Mouse (Mus musculus): Measurements from ENCODE around the gene Tfr2. TPM values are rescaled to one million over a fixed set of nuclear protein-coding genes. Genes with fewer than 3 reads are reported as not detected.

The Tfr2 gene
- polyA plus RNA-seq, 1 experiment from 2014 or later: 4.7 TPM

DNA sequence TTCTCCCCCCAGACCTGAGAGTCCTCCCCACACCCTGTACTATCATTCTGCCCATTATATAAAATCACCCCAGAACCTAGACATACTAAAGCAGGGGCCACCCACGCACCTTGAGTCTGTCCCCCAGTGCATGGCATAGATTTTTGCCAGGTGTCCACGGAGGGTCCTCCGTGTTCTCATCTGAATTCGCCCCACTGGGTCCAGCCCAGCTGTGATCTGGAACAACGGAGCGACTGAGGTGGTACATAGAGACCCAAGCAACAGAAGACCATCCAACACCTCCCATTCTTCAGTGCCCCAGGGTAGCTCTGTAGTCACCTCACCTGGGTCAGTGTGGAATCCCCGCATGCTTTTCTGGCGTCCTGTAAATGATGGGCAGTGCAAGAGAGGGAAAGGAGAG lies 39.6 kb upstream of the Tfr2 start:
- H3K9me3 ChIP-seq: no peaks in the 10 kb centered on the region
- no peak for ATAC-seq (ENCODE audit: insufficient read depth, low FRiP score, low read depth)
- 72% methylated on average over 8 of the region's 8 CpGs for WGBS
- no peak overlapping the region for H3K9ac ChIP-seq
- peaks cover 32% of the 10 kb centered on the region for H3K36me3 ChIP-seq
- peak overlapping the region; percentile 81 for H3K4me3 ChIP-seq (replicated peaks)
- H3K27me3 ChIP-seq (replicated peaks): no peaks in the 10 kb centered on the region
- peaks cover 24% of the 10 kb centered on the region for H3K4me1 ChIP-seq
- H3K27ac ChIP-seq: peak overlapping the region; percentile 95
- H3K4me2 ChIP-seq: peak overlapping the region; percentile 83

DNA sequence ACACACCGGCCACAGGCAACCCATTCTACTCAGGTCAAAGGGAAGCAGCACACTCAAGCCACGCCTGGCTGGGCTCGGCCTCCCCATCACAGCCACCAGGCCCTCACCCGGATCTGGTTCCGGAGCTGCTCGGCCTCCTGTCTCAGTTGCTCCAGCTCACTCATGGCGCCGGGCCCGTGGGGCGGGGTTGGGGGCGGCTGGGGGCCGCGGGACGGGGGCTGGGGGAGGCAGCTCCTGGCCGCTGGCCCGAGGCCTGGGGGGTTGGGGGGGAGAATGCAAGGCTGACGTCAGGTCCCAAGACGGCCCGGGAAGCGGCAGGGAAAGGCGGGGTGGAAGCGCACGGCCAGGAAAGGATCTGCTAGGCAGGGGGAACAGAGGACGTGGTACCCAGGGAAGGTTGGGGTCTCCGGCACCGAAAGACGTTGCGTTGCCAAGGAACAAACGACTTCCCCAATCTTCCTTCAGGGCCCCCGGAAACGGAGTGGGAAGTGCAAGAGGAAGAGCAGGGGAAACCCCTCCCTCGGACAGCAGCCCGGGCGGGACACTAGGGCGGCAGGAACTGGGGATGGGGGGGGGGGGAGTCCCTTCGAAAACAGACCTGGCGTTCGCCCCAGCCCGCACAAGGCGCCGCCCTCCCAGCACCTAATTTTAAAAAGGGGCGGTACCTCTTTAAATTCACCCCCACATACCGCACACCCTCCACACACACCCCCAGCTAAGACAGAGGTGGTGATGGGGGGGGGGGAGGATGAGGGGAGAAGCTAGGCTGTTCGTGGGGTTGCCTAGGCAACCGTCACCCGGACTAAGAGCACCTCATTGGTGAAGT lies 38.8 kb upstream of the Tfr2 start:
- Histone ChIP-seq H3K4me3 (replicated peaks) (peak overlapping the region; percentile 81), H3K36me3 (peaks cover 26% of the 10 kb centered on the region), H3K4me2 (peak overlapping the region; percentile 83), H3K4me1 (peaks cover 24% of the 10 kb centered on the region), H3K9ac (peak overlapping the region; percentile 95), H3K9me3 (no peaks in the 10 kb centered on the region), H3K27me3 (replicated peaks) (no peaks in the 10 kb centered on the region), H3K27ac (peak overlapping the region; percentile 95)
- ATAC-seq (ENCODE audit: insufficient read depth, low FRiP score, low read depth): peak; percentile 17; the same call in 1 of the 2 replicates
- WGBS: 2% methylated on average over 44 of the region's 46 CpGs

DNA sequence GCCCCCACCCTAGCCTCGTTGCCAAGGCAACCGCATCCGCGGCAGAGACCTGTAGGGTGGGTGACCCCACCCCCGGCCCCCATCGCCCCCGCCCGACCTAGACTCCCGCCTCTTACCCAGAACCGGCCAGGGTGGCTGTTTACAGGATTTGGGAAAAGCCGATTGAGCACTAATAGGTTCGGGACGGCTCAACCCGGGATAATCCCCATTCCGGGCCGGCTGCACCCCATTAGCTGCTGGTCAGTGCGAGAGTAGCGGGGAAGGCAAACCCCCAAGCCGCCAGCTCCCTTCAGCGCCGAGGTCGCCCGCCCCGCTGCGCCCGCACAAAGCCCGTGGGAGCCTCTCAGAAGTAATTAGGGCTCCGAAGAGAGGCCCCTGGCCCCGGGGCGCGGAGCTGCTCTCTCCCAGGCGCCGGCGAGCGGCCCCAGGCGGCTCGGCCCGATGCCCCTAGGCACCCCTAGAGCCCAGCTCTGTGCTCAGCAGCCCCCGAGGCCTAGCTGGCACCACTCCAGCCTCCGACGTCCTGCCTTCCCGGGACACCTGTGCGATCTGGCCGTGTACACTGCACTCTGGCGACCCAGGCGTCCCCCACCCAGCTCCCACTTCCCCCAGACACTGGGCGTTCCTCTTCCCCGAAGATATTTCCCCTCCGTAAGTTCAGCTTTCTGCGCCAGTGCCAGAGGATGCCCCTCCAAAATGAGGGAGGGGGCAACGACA lies 38.1 kb upstream of the Tfr2 start:
- Histone ChIP-seq H3K9me3 (no peaks in the 10 kb centered on the region), H3K4me2 (peak overlapping the region; percentile 83), H3K27ac (peak overlapping the region; percentile 95), H3K9ac (peak overlapping the region; percentile 95), H3K4me3 (replicated peaks) (peak overlapping the region; percentile 81), H3K4me1 (peaks cover 18% of the 10 kb centered on the region), H3K36me3 (peaks cover 26% of the 10 kb centered on the region), H3K27me3 (replicated peaks) (no peaks in the 10 kb centered on the region)
- WGBS: under 1% methylated on average over 43 of the region's 51 CpGs
- ATAC-seq (ENCODE audit: insufficient read depth, low FRiP score, low read depth): peak; percentile 2; the same call in 1 of the 2 replicates

GRCm38 (mm10) chr5:137532131-137532807 lies 37.4 kb upstream of the Tfr2 start:
- 0% methylated on average over 19 of the region's 19 CpGs for WGBS
- Histone ChIP-seq H3K4me3 (replicated peaks) (peak overlapping the region; percentile 81), H3K4me2 (peak overlapping the region; percentile 83), H3K9me3 (no peaks in the 10 kb centered on the region), H3K4me1 (peaks cover 16% of the 10 kb centered on the region), H3K27me3 (replicated peaks) (no peaks in the 10 kb centered on the region), H3K9ac (peak overlapping the region; percentile 95), H3K27ac (peak overlapping the region; percentile 95), H3K36me3 (peaks cover 25% of the 10 kb centered on the region)
- ATAC-seq (ENCODE audit: insufficient read depth, low FRiP score, low read depth): no peak

DNA sequence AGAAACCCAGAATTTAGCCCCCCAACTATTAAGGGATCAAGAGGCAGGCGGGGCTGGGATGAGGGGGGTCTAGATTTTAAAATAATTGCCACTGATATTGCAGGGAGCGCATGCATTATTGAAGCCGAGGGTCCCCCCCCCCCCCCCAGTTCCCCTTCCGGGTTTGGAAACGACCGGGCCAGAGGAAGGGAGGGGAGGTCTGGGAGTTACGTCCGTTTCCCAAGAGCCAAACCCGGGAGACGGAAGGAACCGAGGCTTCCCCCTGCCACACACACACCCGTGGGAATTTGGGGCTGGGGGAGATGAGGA lies 36.9 kb upstream of the Tfr2 start:
- H3K4me2 ChIP-seq: peak overlapping the region; percentile 83
- WGBS: 0% methylated on average over 10 of the region's 12 CpGs

DNA sequence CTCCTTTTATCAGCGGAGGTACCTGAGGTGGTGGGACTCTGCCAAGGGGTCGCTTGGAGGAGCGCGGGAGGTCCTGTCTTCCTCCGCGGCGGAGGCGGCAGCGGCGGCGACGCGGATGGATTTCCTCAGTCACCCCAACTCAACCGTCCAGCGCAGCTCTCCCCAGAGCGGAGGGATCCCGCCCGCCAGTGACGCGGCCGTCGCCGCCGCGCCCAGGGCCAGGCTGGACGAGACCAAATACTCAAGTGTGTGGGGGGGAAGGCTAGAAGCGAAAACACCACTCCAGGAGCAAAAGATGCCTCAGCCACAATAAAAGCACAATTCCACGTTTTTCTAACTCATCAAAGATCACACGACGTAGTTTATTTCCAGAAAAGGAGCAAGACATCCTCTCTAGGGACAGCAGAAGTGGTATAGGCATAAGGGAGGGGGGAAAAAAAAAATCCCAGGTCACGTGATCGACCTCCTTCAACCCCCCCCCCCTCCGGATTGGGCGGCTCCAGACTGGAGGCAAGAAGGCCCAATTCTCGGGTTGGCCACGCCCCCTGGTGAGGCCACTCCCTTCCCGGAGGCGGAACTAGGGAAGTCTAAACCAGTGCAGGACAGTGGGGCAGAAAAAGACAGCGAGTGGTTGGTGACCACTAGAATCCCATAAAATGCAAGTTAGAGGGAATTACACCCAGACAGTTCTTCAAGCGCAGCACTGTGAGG lies 36.4 kb upstream of the Tfr2 start, which contains the start of the genes Epo and Gnb2:
Gene Epo, minus strand, starts transcription at position 126 of the 711 bp plus-strand sequence.
Gene Gnb2, minus strand, starts transcription at position 394 of the 711 bp plus-strand sequence.
- under 1% methylated on average over 40 of the region's 40 CpGs for WGBS
- ATAC-seq (ENCODE audit: insufficient read depth, low FRiP score, low read depth): peak; percentile 82
- peaks cover 16% of the 10 kb centered on the region for H3K4me1 ChIP-seq
- H3K36me3 ChIP-seq: peaks cover 15% of the 10 kb centered on the region
- H3K9me3 ChIP-seq: no peaks in the 10 kb centered on the region
- H3K27me3 ChIP-seq (replicated peaks): no peaks in the 10 kb centered on the region
- H3K4me2 ChIP-seq: peak within 1 kb of the TSS; percentile 83
- peak within 1 kb of the TSS; percentile 81 for H3K4me3 ChIP-seq (replicated peaks)
- H3K27ac ChIP-seq: peak within 1 kb of the TSS; percentile 95
- peak within 1 kb of the TSS; percentile 95 for H3K9ac ChIP-seq

More for the DNA sequence above, 36.9 kb upstream of the Tfr2 start:
- H3K4me3 ChIP-seq (replicated peaks): peak overlapping the region; percentile 81
- H3K27me3 ChIP-seq (replicated peaks): no peaks in the 10 kb centered on the region
- H3K36me3 ChIP-seq: peaks cover 20% of the 10 kb centered on the region
- peak overlapping the region; percentile 95 for H3K27ac ChIP-seq
- H3K4me1 ChIP-seq: peaks cover 16% of the 10 kb centered on the region
- peak overlapping the region; percentile 95 for H3K9ac ChIP-seq
- no peak; the same call in 1 of the 2 replicates for ATAC-seq (ENCODE audit: insufficient read depth, low FRiP score, low read depth)
- H3K9me3 ChIP-seq: no peaks in the 10 kb centered on the region

DNA sequence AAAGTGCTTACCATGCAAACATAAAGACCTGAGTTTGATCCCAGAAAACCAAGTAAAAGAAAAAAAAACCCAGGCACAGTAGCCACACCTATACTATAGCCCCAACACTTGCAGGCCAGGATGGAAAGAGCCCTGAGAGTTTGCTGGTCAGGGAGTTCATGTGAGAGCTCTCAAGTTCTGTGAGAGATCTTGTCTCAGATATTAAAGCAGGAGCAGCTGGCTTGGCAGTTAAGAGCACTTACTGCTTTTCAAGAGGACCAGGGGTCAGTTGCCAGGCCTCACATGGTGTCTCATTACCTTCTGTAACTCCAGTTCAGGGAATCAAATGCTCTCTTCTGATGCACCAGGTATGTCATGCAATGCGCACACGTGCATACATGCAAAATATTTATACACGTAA lies 34.9 kb upstream of the Tfr2 start:
- no peak overlapping the region for H3K4me3 ChIP-seq (replicated peaks)
- peaks cover 10% of the 10 kb centered on the region for H3K4me1 ChIP-seq
- ATAC-seq (ENCODE audit: insufficient read depth, low FRiP score, low read depth): no peak
- H3K9me3 ChIP-seq: no peaks in the 10 kb centered on the region
- no peak overlapping the region for H3K9ac ChIP-seq
- no peak overlapping the region for H3K4me2 ChIP-seq
- no peaks in the 10 kb centered on the region for H3K27me3 ChIP-seq (replicated peaks)
- H3K36me3 ChIP-seq: 0 out of 2 replicates have a peak, but pooled peaks cover under 1% of the 10 kb centered on the region
- 97% methylated on average over 3 of the region's 3 CpGs for WGBS
- H3K27ac ChIP-seq: no peak overlapping the region

DNA sequence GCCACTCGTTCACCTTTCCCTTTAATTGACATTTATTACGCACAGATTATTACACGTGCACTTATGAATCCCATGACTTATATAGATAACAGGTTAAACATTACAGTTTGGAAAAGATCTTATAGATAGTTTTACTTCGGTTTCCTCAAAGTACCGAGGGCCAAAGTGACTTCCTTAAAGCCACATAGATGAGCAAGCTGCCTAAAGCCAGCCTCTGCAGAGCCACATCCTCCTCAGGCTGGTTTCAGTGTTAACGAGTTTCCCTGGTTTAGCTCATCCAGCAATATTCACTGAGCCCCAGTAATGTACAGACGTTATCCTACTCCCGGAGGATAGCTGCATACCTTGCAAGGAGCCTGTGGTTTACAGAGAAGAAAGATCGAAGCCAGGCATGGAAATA lies 34.3 kb upstream of the Tfr2 start:
- 75% methylated on average over 9 of the region's 9 CpGs for WGBS
- H3K4me1 ChIP-seq: peaks cover 4% of the 10 kb centered on the region
- no peak overlapping the region for H3K4me3 ChIP-seq (replicated peaks)
- H3K36me3 ChIP-seq: no peaks in the 10 kb centered on the region
- no peak overlapping the region for H3K9ac ChIP-seq
- H3K9me3 ChIP-seq: no peaks in the 10 kb centered on the region
- no peak overlapping the region for H3K4me2 ChIP-seq
- no peaks in the 10 kb centered on the region for H3K27me3 ChIP-seq (replicated peaks)
- no peak overlapping the region for H3K27ac ChIP-seq
- ATAC-seq (ENCODE audit: insufficient read depth, low FRiP score, low read depth): no peak

- WGBS: 53% methylated on average over 4 of the region's 4 CpGs
- ATAC-seq (ENCODE audit: insufficient read depth, low FRiP score, low read depth): no peak
Observed at GRCm38 (mm10) chr5:137537461-137537860, 32.2 kb upstream of the Tfr2 start.

GRCm38 (mm10) chr5:137539291-137539801 lies 30.3 kb upstream of the Tfr2 start:
- no peak overlapping the region for H3K27ac ChIP-seq
- H3K9me3 ChIP-seq: no peaks in the 10 kb centered on the region
- ATAC-seq (ENCODE audit: insufficient read depth, low FRiP score, low read depth): no peak; the same call in 1 of the 2 replicates
- WGBS: 51% methylated on average over 7 of the region's 7 CpGs
- H3K4me2 ChIP-seq: no peak overlapping the region
- no peak overlapping the region for H3K9ac ChIP-seq
- no peaks in the 10 kb centered on the region for H3K36me3 ChIP-seq
- H3K27me3 ChIP-seq (replicated peaks): no peaks in the 10 kb centered on the region
- H3K4me1 ChIP-seq: no peaks in the 10 kb centered on the region
- no peak overlapping the region for H3K4me3 ChIP-seq (replicated peaks)

More at GRCm38 (mm10) chr5:137537461-137537860, 32.2 kb upstream of the Tfr2 start:
- Histone ChIP-seq H3K4me3 (replicated peaks) (no peak overlapping the region), H3K9me3 (no peaks in the 10 kb centered on the region), H3K36me3 (no peaks in the 10 kb centered on the region), H3K4me2 (no peak overlapping the region), H3K27ac (no peak overlapping the region), H3K27me3 (replicated peaks) (no peaks in the 10 kb centered on the region), H3K4me1 (no peaks in the 10 kb centered on the region), H3K9ac (no peak overlapping the region)

DNA sequence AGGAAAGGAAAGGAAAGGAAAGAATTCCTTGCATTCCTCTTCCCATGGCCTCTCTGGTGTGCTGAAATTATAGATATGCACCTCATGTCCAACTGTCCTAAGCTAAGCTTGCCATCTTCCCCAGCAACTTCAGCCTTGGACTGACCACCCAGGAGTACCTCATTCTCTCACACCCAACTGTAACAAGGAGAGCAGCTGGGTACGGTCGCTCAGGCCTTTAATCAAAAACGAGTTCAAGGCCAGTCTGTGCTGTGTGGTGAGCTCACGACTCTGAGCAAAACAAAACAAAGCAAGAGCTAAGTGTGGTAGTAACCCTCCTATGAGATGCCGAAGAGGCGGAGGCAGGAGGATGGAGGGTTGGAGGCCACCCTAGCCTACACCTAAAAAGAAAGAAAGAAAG lies 28.6 kb upstream of the Tfr2 start:
- Histone ChIP-seq H3K4me2 (no peak overlapping the region), H3K9ac (no peak overlapping the region), H3K4me3 (replicated peaks) (no peak overlapping the region), H3K36me3 (no peaks in the 10 kb centered on the region), H3K27me3 (replicated peaks) (no peaks in the 10 kb centered on the region), H3K9me3 (no peaks in the 10 kb centered on the region), H3K27ac (no peak overlapping the region), H3K4me1 (no peaks in the 10 kb centered on the region)
- WGBS: 73% methylated on average over 6 of the region's 6 CpGs
- ATAC-seq (ENCODE audit: insufficient read depth, low FRiP score, low read depth): no peak

All from stomach, embryonic 15.5 days (tissue).